Mouse (Mus musculus) MEL (cell line): ENCODE data around the gene Osbp.

Source experiments
- E2F4 ChIP-seq: IDR thresholded peaks from 2 replicates; pipeline ENCODE4 v1.6.1; 2011; ENCODE audit warnings: low read depth, low read length, improper control_type of control experiment, borderline replicate concordance
- MAX ChIP-seq: IDR thresholded peaks from 2 replicates; pipeline ENCODE4 v1.6.1; 2011; ENCODE audit warnings: low read length, improper control_type of control experiment
- TBP ChIP-seq: IDR thresholded peaks from 2 replicates; pipeline ENCODE4 v1.8.0; 2011; ENCODE audit warnings: low read depth, low read length, improper control_type of control experiment

DNA sequence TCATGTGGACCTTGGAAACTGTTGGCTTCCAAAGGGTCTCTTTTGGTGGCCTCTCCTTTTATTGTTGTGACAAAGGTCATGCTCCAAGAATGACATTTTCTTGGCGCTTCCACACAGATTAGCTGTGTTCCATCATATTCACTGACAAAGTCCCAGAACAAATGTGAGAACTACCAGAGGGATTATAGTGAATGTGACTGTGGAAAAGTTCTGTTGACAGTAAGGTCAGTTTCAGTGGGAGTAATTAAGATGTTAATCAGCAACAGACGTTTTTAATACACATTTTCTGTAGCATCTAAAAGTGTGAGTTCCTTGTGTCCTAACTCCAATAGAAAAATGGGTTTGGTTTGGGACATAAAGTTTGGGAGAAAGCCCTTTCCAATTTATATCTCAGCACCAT, 75.5 kb downstream of the Osbp start, which contains the start of gene Olfr1423:
- no peak for TF ChIP-seq E2F4
- TF ChIP-seq MAX, result no peak
- TF ChIP-seq TBP, result no peak
